Mouse (Mus musculus): ENCODE measurements around the gene Tmem268. TPM values are rescaled to one million over a fixed set of nuclear protein-coding genes. Genes with fewer than 3 reads are reported as not detected.
A peak's percentile ranks its signal among the peaks of the same experiment; 100 is the strongest.

Gene Tmem268
- polyA plus RNA-seq, 1 experiment from 2014 or later = 6.0 TPM

GRCm38 (mm10) chr4:63561861-63562675 is 3.5 kb downstream of the Tmem268 start:
- Histone ChIP-seq H3K36me3 (ENCODE audit: control insufficient read depth, insufficient read depth) (0 out of 2 replicates have a peak, but pooled peaks cover 3% of the 10 kb centered on the region), H3K9me3 (replicated peaks; ENCODE audit: control insufficient read depth, low read length) (no peaks in the 10 kb centered on the region), H3K27me3 (ENCODE audit: control insufficient read depth, insufficient read depth, low read length) (no peaks in the 10 kb centered on the region), H3K4me2 (ENCODE audit: low read depth, low read length) (no peak overlapping the region), H3K9ac (ENCODE audit: low read length) (no peak overlapping the region), H3K4me1 (ENCODE audit: control insufficient read depth, insufficient read depth, low read length) (peaks cover 27% of the 10 kb centered on the region), H3K27ac (ENCODE audit: low read length) (peak overlapping the region; percentile 52), H3K4me3 (ENCODE audit: low read length) (no peak overlapping the region)
- 68% methylated on average over 7 of the region's 7 CpGs for WGBS
- no peak for ATAC-seq (replicated peaks; ENCODE audit: extremely low read depth, insufficient read depth, low FRiP score)

DNA sequence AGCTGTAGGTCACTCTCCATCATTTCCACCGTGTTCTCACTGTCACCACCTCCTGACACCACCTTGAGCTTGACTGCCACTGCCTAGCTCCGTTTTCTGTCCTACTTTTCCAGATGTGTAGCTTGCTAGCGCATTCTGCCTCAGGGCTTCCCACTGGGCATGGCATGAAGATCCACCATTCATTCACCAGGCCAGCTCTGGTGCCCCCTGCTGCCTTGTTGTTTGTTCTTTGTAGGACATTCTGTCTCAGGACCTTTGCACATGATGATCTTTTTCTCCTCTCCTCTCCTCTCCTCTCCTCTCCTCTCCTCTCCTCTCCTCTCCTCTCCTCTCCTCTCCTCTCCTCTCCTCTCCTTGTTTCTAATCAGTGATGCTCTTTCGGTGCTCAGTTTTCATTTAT is 4.2 kb downstream of the Tmem268 start:
- Histone ChIP-seq H3K4me3 (ENCODE audit: low read length) (no peak overlapping the region), H3K36me3 (ENCODE audit: control insufficient read depth, insufficient read depth) (0 out of 2 replicates have a peak, but pooled peaks cover 3% of the 10 kb centered on the region), H3K4me2 (ENCODE audit: low read depth, low read length) (no peak overlapping the region), H3K9me3 (replicated peaks; ENCODE audit: control insufficient read depth, low read length) (no peaks in the 10 kb centered on the region), H3K9ac (ENCODE audit: low read length) (no peak overlapping the region), H3K4me1 (ENCODE audit: control insufficient read depth, insufficient read depth, low read length) (peaks cover 20% of the 10 kb centered on the region), H3K27ac (ENCODE audit: low read length) (no peak overlapping the region), H3K27me3 (ENCODE audit: control insufficient read depth, insufficient read depth, low read length) (no peaks in the 10 kb centered on the region)
- no peak for ATAC-seq (replicated peaks; ENCODE audit: extremely low read depth, insufficient read depth, low FRiP score)
- 74% methylated on average over 4 of the region's 4 CpGs for WGBS

- Histone ChIP-seq H3K4me2 (ENCODE audit: low read depth, low read length) (no peak overlapping the region), H3K27ac (ENCODE audit: low read length) (no peak overlapping the region), H3K9ac (ENCODE audit: low read length) (no peak overlapping the region), H3K36me3 (ENCODE audit: control insufficient read depth, insufficient read depth) (0 out of 2 replicates have a peak, but pooled peaks cover 3% of the 10 kb centered on the region), H3K27me3 (ENCODE audit: control insufficient read depth, insufficient read depth, low read length) (no peaks in the 10 kb centered on the region), H3K9me3 (replicated peaks; ENCODE audit: control insufficient read depth, low read length) (no peaks in the 10 kb centered on the region), H3K4me1 (ENCODE audit: control insufficient read depth, insufficient read depth, low read length) (no peaks in the 10 kb centered on the region; the same call in 1 of the 2 replicates), H3K4me3 (ENCODE audit: low read length) (no peak overlapping the region)
- WGBS = 59% methylated on average over 10 of the region's 10 CpGs
- peak; percentile 65; the same call in 1 of the 2 replicates for ATAC-seq (replicated peaks; ENCODE audit: extremely low read depth, insufficient read depth, low FRiP score)
Observed at GRCm38 (mm10) chr4:63567712-63568390, 9.3 kb downstream of the Tmem268 start.

GRCm38 (mm10) chr4:63569322-63569721 is 10.7 kb downstream of the Tmem268 start:
- Histone ChIP-seq H3K4me3 (ENCODE audit: low read length) (no peak overlapping the region), H3K4me1 (ENCODE audit: control insufficient read depth, insufficient read depth, low read length) (no peaks in the 10 kb centered on the region; the same call in 1 of the 2 replicates), H3K27me3 (ENCODE audit: control insufficient read depth, insufficient read depth, low read length) (no peaks in the 10 kb centered on the region), H3K9ac (ENCODE audit: low read length) (no peak overlapping the region), H3K9me3 (replicated peaks; ENCODE audit: control insufficient read depth, low read length) (no peaks in the 10 kb centered on the region; the same call in 1 of the 2 replicates), H3K4me2 (ENCODE audit: low read depth, low read length) (no peak overlapping the region), H3K36me3 (ENCODE audit: control insufficient read depth, insufficient read depth) (peaks cover 7% of the 10 kb centered on the region; the same call in 1 of the 2 replicates), H3K27ac (ENCODE audit: low read length) (no peak overlapping the region)
- WGBS = 78% methylated on average over 8 of the region's 8 CpGs
- no peak for ATAC-seq (replicated peaks; ENCODE audit: extremely low read depth, insufficient read depth, low FRiP score)

DNA sequence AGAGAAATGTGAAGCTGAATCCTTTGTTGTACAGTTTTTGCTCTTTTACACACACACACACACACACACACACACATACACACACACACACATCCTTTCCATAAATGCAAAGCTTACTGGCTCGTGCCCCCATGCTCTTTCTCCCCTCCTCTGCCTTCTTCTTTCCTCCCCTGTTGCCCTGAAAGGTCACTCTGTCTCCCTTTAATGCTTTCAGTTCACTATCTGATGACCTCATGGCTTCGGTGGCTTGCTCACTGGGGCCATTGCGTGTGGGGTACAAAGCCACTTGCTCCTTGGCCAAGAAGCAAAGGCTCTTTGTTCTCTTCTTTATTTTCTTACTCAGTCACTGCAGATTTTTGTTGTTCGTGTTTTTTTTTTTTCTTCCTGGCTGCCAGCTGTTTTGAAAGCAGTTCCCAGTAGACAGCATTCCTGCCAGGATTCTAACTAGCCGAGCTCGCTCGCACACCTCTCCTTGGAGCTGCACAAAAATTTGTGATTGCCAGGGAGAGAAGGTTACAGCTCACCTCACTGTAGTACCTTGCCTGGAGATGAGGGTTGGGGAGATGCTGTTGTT is 11.7 kb downstream of the Tmem268 start:
- Histone ChIP-seq H3K9me3 (replicated peaks; ENCODE audit: control insufficient read depth, low read length) (no peaks in the 10 kb centered on the region; the same call in 1 of the 2 replicates), H3K27me3 (ENCODE audit: control insufficient read depth, insufficient read depth, low read length) (no peaks in the 10 kb centered on the region), H3K9ac (ENCODE audit: low read length) (no peak overlapping the region), H3K4me3 (ENCODE audit: low read length) (no peak overlapping the region), H3K27ac (ENCODE audit: low read length) (no peak overlapping the region), H3K36me3 (ENCODE audit: control insufficient read depth, insufficient read depth) (peaks cover 7% of the 10 kb centered on the region; the same call in 1 of the 2 replicates), H3K4me1 (ENCODE audit: control insufficient read depth, insufficient read depth, low read length) (no peaks in the 10 kb centered on the region; the same call in 1 of the 2 replicates), H3K4me2 (ENCODE audit: low read depth, low read length) (no peak overlapping the region)
- 48% methylated on average over 7 of the region's 7 CpGs for WGBS
- ATAC-seq (replicated peaks; ENCODE audit: extremely low read depth, insufficient read depth, low FRiP score) = no peak

GRCm38 (mm10) chr4:63572621-63573020 is 14.0 kb downstream of the Tmem268 start:
- H3K27ac ChIP-seq (ENCODE audit: low read length) = no peak overlapping the region

DNA sequence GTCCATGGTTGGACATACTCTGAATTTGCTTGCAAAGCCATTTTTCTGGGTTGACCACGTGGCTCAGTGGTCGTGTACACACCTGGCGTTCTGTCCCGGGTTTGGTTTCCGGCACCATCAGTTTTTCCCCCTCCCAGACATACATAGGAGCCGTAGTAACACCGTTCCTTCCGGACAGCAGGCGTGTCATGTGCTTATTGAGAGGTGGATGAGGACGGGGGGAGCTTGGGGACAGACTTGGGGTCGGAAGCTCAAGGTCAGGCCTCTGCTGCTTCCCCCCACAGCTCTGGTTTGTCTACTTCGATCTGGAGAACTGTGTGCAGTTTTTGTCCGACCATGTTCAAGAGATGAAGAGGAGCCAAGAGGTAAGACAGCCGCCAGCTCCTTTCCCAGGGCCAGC is 21.1 kb downstream of the Tmem268 start:
- H3K4me2 ChIP-seq (ENCODE audit: low read depth, low read length) = no peak overlapping the region
- H3K4me3 ChIP-seq (ENCODE audit: low read length) = no peak overlapping the region
- H3K9me3 ChIP-seq (replicated peaks; ENCODE audit: control insufficient read depth, low read length) = 0 out of 2 replicates have a peak, but pooled peaks cover 4% of the 10 kb centered on the region
- no peak overlapping the region for H3K27ac ChIP-seq (ENCODE audit: low read length)
- H3K27me3 ChIP-seq (ENCODE audit: control insufficient read depth, insufficient read depth, low read length) = no peaks in the 10 kb centered on the region
- H3K9ac ChIP-seq (ENCODE audit: low read length) = no peak overlapping the region
- H3K36me3 ChIP-seq (ENCODE audit: control insufficient read depth, insufficient read depth) = no peaks in the 10 kb centered on the region; the same call in 1 of the 2 replicates
- no peaks in the 10 kb centered on the region for H3K4me1 ChIP-seq (ENCODE audit: control insufficient read depth, insufficient read depth, low read length)
- no peak for ATAC-seq (replicated peaks; ENCODE audit: extremely low read depth, insufficient read depth, low FRiP score)
- WGBS = 83% methylated on average over 14 of the region's 14 CpGs

More at GRCm38 (mm10) chr4:63572621-63573020, 14.0 kb downstream of the Tmem268 start:
- Histone ChIP-seq H3K9ac (ENCODE audit: low read length) (no peak overlapping the region), H3K9me3 (replicated peaks; ENCODE audit: control insufficient read depth, low read length) (peaks cover 4% of the 10 kb centered on the region; the same call in 1 of the 2 replicates), H3K4me1 (ENCODE audit: control insufficient read depth, insufficient read depth, low read length) (no peaks in the 10 kb centered on the region; the same call in 1 of the 2 replicates), H3K4me3 (ENCODE audit: low read length) (no peak overlapping the region), H3K36me3 (ENCODE audit: control insufficient read depth, insufficient read depth) (peaks cover 4% of the 10 kb centered on the region; the same call in 1 of the 2 replicates), H3K27me3 (ENCODE audit: control insufficient read depth, insufficient read depth, low read length) (no peaks in the 10 kb centered on the region), H3K4me2 (ENCODE audit: low read depth, low read length) (no peak overlapping the region)
- no peak for ATAC-seq (replicated peaks; ENCODE audit: extremely low read depth, insufficient read depth, low FRiP score)
- 90% methylated on average over 5 of the region's 5 CpGs for WGBS

- Histone ChIP-seq H3K9ac (ENCODE audit: low read length) (no peak overlapping the region), H3K4me1 (ENCODE audit: control insufficient read depth, insufficient read depth, low read length) (no peaks in the 10 kb centered on the region), H3K9me3 (replicated peaks; ENCODE audit: control insufficient read depth, low read length) (0 out of 2 replicates have a peak, but pooled peaks cover 4% of the 10 kb centered on the region), H3K4me3 (ENCODE audit: low read length) (no peak overlapping the region), H3K27ac (ENCODE audit: low read length) (no peak overlapping the region), H3K4me2 (ENCODE audit: low read depth, low read length) (no peak overlapping the region), H3K27me3 (ENCODE audit: control insufficient read depth, insufficient read depth, low read length) (no peaks in the 10 kb centered on the region), H3K36me3 (ENCODE audit: control insufficient read depth, insufficient read depth) (no peaks in the 10 kb centered on the region; the same call in 1 of the 2 replicates)
- 55% methylated on average over 6 of the region's 6 CpGs for WGBS
- no peak for ATAC-seq (replicated peaks; ENCODE audit: extremely low read depth, insufficient read depth, low FRiP score)
Observed at GRCm38 (mm10) chr4:63580078-63580477, 21.5 kb downstream of the Tmem268 start.
